36 mouse cellular contexts compared by ENCODE assay signal in the genomic region with DNA sequence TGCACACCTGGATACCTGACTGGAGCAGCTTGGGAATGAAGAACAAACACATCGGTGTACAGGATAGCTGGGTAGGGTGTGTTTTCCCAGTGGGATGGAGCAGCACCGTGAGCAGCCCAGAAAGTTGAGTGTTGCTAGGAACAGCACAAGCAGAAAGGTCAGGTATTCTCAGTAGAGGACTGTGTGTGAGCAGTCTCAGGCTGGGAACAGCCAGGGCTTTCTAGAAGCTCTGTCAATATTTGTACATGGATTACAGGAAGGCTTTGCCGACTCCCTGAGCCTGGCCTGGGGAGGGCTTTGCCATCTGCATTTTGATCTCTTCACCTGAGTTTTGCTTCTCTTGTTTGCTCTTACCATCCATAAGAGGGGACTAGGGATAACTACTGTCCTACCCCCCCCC. TPM values are rescaled to one million over a fixed set of nuclear protein-coding genes. Genes with fewer than 3 reads are reported as not detected.
DNase-seq lines count a peak whose midpoint lies in the region; ATAC-seq and TF ChIP-seq lines count a peak whose summit lies in the region.
"Had no signal": no experiment of that assay in that cellular context is flagged by ENCODE, and none has a peak within 500 bp of the region (broad histone marks: within the 10 kb centered on the region; RNA-seq: fewer than 3 reads in every experiment).

No protein-coding gene starts in this region.

- no peaks in the 10 kb centered on the region for H3K9me3 ChIP-seq in lung, embryonic 14.5 days (ENCODE audit: low read depth, low read length)
- no peaks in the 10 kb centered on the region for H3K9me3 ChIP-seq in midbrain, embryonic 11.5 days (ENCODE audit: control insufficient read depth, low read length)
- no peaks in the 10 kb centered on the region for H3K9me3 ChIP-seq in midbrain, embryonic 13.5 days
- no peaks in the 10 kb centered on the region for H3K9me3 ChIP-seq in stomach, embryonic 15.5 days
- H3K9me3 ChIP-seq: embryonic facial prominence, embryonic 10.5 days; embryonic facial prominence, embryonic 15.5 days; forebrain, embryonic 12.5 days; heart, embryonic 12.5 days; limb, embryonic 12.5 days; midbrain, embryonic 15.5 days; neural tube, embryonic 15.5 days had no signal

- peak; percentile 76; the same call in 1 of the 2 replicates for ATAC-seq in lung, embryonic 14.5 days (ENCODE audit: insufficient read depth)
- peak; percentile 35; the same call in 1 of the 2 replicates for ATAC-seq in midbrain, embryonic 11.5 days (ENCODE audit: low FRiP score)
- no peak for ATAC-seq in midbrain, embryonic 13.5 days
- peak; percentile 93 for ATAC-seq in stomach, embryonic 15.5 days (ENCODE audit: insufficient read depth, low FRiP score, low read depth)
- ATAC-seq: forebrain, postnatal 0 days; midbrain, embryonic 15.5 days had no signal

- TF ChIP-seq CTCF in lung, embryonic 14.5 days (IDR thresholded peaks at IDR 0.05; ENCODE audit: low read depth), result no peak

- WGBS in lung, embryonic 14.5 days, result 62% methylated on average over 3 of the region's 3 CpGs
- WGBS in midbrain, embryonic 11.5 days, result 70% methylated on average over 3 of the region's 3 CpGs
- WGBS in midbrain, embryonic 13.5 days, result 76% methylated on average over 3 of the region's 3 CpGs
- 57% methylated on average over 3 of the region's 3 CpGs for WGBS in stomach, embryonic 15.5 days

- intact Hi-C loops in heart, postnatal 10 days (cut with DNase I), result no loop called here

- H3K4me1 ChIP-seq in lung, embryonic 14.5 days (ENCODE audit: insufficient read depth), result no peaks in the 10 kb centered on the region
- H3K4me1 ChIP-seq in midbrain, embryonic 11.5 days (ENCODE audit: control insufficient read depth, insufficient read depth, low read length), result no peaks in the 10 kb centered on the region
- H3K4me1 ChIP-seq in midbrain, embryonic 13.5 days (replicated peaks), result no peaks in the 10 kb centered on the region
- H3K4me1 ChIP-seq in stomach, embryonic 15.5 days, result no peaks in the 10 kb centered on the region
- H3K4me1 ChIP-seq: embryonic facial prominence, embryonic 10.5 days; embryonic facial prominence, embryonic 15.5 days; forebrain, embryonic 12.5 days; heart, embryonic 12.5 days; limb, embryonic 12.5 days; midbrain, embryonic 15.5 days; neural tube, embryonic 15.5 days had no signal

- DNase-seq in lung, embryonic 14.5 days, result peak; percentile 42
- no peak for DNase-seq in lung, postnatal 25 days (ENCODE audit: low spot score)
- DNase-seq in midbrain, embryonic 11.5 days (ENCODE audit: low spot score, missing footprints), result no peak
- no peak for DNase-seq in kidney, postnatal 4 days
- DNase-seq in heart, postnatal 10 days, result no peak
- DNase-seq: adrenal gland, postnatal 36 days; cerebellum, adult 2 months; cerebellum, postnatal 14 days; forebrain, postnatal 0 days; heart, adult 2 months; kidney, adult 8-10 months; right cerebral cortex, postnatal 25 days; thymus, postnatal 4 days had no signal

- H3K27me3 ChIP-seq in lung, embryonic 14.5 days (ENCODE audit: insufficient read depth, low read length), result no peaks in the 10 kb centered on the region
- no peaks in the 10 kb centered on the region for H3K27me3 ChIP-seq in midbrain, embryonic 11.5 days (ENCODE audit: control insufficient read depth, insufficient read depth, low read length)
- H3K27me3 ChIP-seq in midbrain, embryonic 13.5 days, result no peaks in the 10 kb centered on the region
- H3K27me3 ChIP-seq in stomach, embryonic 15.5 days (replicated peaks), result no peaks in the 10 kb centered on the region
- H3K27me3 ChIP-seq: embryonic facial prominence, embryonic 15.5 days; forebrain, embryonic 12.5 days; limb, embryonic 12.5 days; midbrain, embryonic 15.5 days; neural tube, embryonic 15.5 days had no signal

- no peaks in the 10 kb centered on the region for H3K36me3 ChIP-seq in lung, embryonic 14.5 days (ENCODE audit: insufficient read depth)
- H3K36me3 ChIP-seq in midbrain, embryonic 11.5 days (ENCODE audit: control insufficient read depth, insufficient read depth, low read length), result no peaks in the 10 kb centered on the region
- H3K36me3 ChIP-seq in midbrain, embryonic 13.5 days, result no peaks in the 10 kb centered on the region
- no peaks in the 10 kb centered on the region for H3K36me3 ChIP-seq in stomach, embryonic 15.5 days
- H3K36me3 ChIP-seq: embryonic facial prominence, embryonic 10.5 days; embryonic facial prominence, embryonic 15.5 days; forebrain, embryonic 12.5 days; heart, embryonic 12.5 days; limb, embryonic 12.5 days; midbrain, embryonic 15.5 days; neural tube, embryonic 15.5 days had no signal

- H3K27ac ChIP-seq in lung, embryonic 14.5 days (ENCODE audit: low read depth), result peak overlapping the region; percentile 30; the same call in 1 of the 2 replicates
- H3K27ac ChIP-seq in midbrain, embryonic 11.5 days (ENCODE audit: low read depth, low read length), result no peak overlapping the region
- no peak overlapping the region for H3K27ac ChIP-seq in midbrain, embryonic 13.5 days
- peak overlapping the region; percentile 44; the same call in 1 of the 2 replicates for H3K27ac ChIP-seq in stomach, embryonic 15.5 days
- H3K27ac ChIP-seq: embryonic facial prominence, embryonic 10.5 days; embryonic facial prominence, embryonic 15.5 days; forebrain, embryonic 12.5 days; heart, adult 2 months; hindbrain, embryonic 14.5 days; kidney, postnatal 0 days; limb, embryonic 12.5 days; macrophage; midbrain, embryonic 15.5 days; neural tube, embryonic 15.5 days had no signal

- no peak overlapping the region for H3K4me2 ChIP-seq in lung, embryonic 14.5 days
- H3K4me2 ChIP-seq in midbrain, embryonic 11.5 days, result no peak overlapping the region
- H3K4me2 ChIP-seq in midbrain, embryonic 13.5 days (replicated peaks), result no peak overlapping the region
- H3K4me2 ChIP-seq in stomach, embryonic 15.5 days, result no peak overlapping the region
- H3K4me2 ChIP-seq: embryonic facial prominence, embryonic 15.5 days; forebrain, embryonic 12.5 days; heart, embryonic 12.5 days; hindbrain, embryonic 14.5 days; limb, embryonic 12.5 days; midbrain, embryonic 15.5 days; neural tube, embryonic 15.5 days had no signal

- no peak overlapping the region for H3K9ac ChIP-seq in lung, embryonic 14.5 days
- no peak overlapping the region for H3K9ac ChIP-seq in midbrain, embryonic 11.5 days (ENCODE audit: low read length)
- no peak overlapping the region for H3K9ac ChIP-seq in midbrain, embryonic 13.5 days (replicated peaks)
- H3K9ac ChIP-seq in stomach, embryonic 15.5 days, result no peak overlapping the region
- H3K9ac ChIP-seq: embryonic facial prominence, embryonic 15.5 days; forebrain, embryonic 12.5 days; forebrain, postnatal 0 days; heart, embryonic 12.5 days; hindbrain, embryonic 14.5 days; limb, embryonic 12.5 days; midbrain, embryonic 15.5 days; neural tube, embryonic 15.5 days had no signal

- no peak overlapping the region for H3K4me3 ChIP-seq in lung, embryonic 14.5 days (ENCODE audit: low read depth, low read length)
- no peak overlapping the region for H3K4me3 ChIP-seq in midbrain, embryonic 11.5 days (ENCODE audit: low read depth, low read length)
- no peak overlapping the region for H3K4me3 ChIP-seq in midbrain, embryonic 13.5 days (replicated peaks)
- H3K4me3 ChIP-seq in stomach, embryonic 15.5 days (replicated peaks), result no peak overlapping the region
- H3K4me3 ChIP-seq: embryonic facial prominence, embryonic 10.5 days; embryonic facial prominence, embryonic 15.5 days; forebrain, embryonic 12.5 days; heart, adult 2 months; heart, embryonic 12.5 days; limb, embryonic 12.5 days; midbrain, embryonic 15.5 days; neural tube, embryonic 15.5 days had no signal

RNA-seq across cellular contexts. Expression of a gene that starts 8.4 kb away (rescaled TPM):
- polyA plus RNA-seq in lung, embryonic 14.5 days (2014; fragmentation: Nextera tagmentation; extraction: Ambion mirVana), result 0.42 and 0.57 TPM in 2 replicates
- 0.11 TPM in 1 of 2 replicates, not detected in the other for polyA plus RNA-seq in midbrain, embryonic 11.5 days (2014; fragmentation: Nextera tagmentation; extraction: Ambion mirVana)
- not detected in 2 replicates for polyA plus RNA-seq in midbrain, embryonic 13.5 days (2015; fragmentation: Nextera tagmentation; extraction: Ambion mirVana)
- 0.12 and 0.15 TPM in 2 replicates for polyA plus RNA-seq in stomach, embryonic 15.5 days (2015; fragmentation: Nextera tagmentation; extraction: Ambion mirVana)
- not detected for total RNA-seq in heart, postnatal 10 days (2021)
- total RNA-seq: adrenal gland, postnatal 36 days; gastrocnemius, adult 8-10 months; gastrocnemius, postnatal 4 days; heart, adult 2 months; hematopoietic stem cell, adult 5-6 weeks; layer of hippocampus, adult 18-20 months; left cerebral cortex, adult 18-20 months; left cerebral cortex, postnatal 14 days; liver, adult 2 months; megakaryocyte-erythroid progenitor cell, adult 5-6 weeks; MEL had no signal
- polyA plus RNA-seq: cerebellum, adult 2 months; cortical plate, adult 2 months; embryonic facial prominence, embryonic 15.5 days; heart, adult 2 months; heart, postnatal 0 days; limb, embryonic 12.5 days; liver, adult 2 months; macrophage; midbrain, embryonic 15.5 days had no signal

RNA-seq across cellular contexts. Expression of a gene that starts 31.6 kb away (rescaled TPM):
- polyA plus RNA-seq in lung, embryonic 14.5 days (2014; fragmentation: Nextera tagmentation; extraction: Ambion mirVana), result 40.3 and 45.9 TPM in 2 replicates
- 20.6 and 21.6 TPM in 2 replicates for polyA plus RNA-seq in midbrain, embryonic 11.5 days (2014; fragmentation: Nextera tagmentation; extraction: Ambion mirVana)
- polyA plus RNA-seq in midbrain, embryonic 13.5 days (2015; fragmentation: Nextera tagmentation; extraction: Ambion mirVana), result 18.1 and 22.7 TPM in 2 replicates
- 79.6 and 86.8 TPM in 2 replicates for polyA plus RNA-seq in stomach, embryonic 15.5 days (2015; fragmentation: Nextera tagmentation; extraction: Ambion mirVana)
- total RNA-seq in heart, postnatal 10 days (2021), result 10 to 100 TPM; 46.3 to 47.5 TPM

RNA-seq across cellular contexts. Expression of a gene that starts 31.6 kb away (rescaled TPM):
- 13.8 and 14.4 TPM in 2 replicates for polyA plus RNA-seq in lung, embryonic 14.5 days (2014; fragmentation: Nextera tagmentation; extraction: Ambion mirVana)
- 3.4 and 4.3 TPM in 2 replicates for polyA plus RNA-seq in midbrain, embryonic 11.5 days (2014; fragmentation: Nextera tagmentation; extraction: Ambion mirVana)
- 0.99 and 1.5 TPM in 2 replicates for polyA plus RNA-seq in midbrain, embryonic 13.5 days (2015; fragmentation: Nextera tagmentation; extraction: Ambion mirVana)
- polyA plus RNA-seq in stomach, embryonic 15.5 days (2015; fragmentation: Nextera tagmentation; extraction: Ambion mirVana), result 14.9 and 18.4 TPM in 2 replicates
- total RNA-seq in heart, postnatal 10 days (2021), result 1 to 10 TPM; 2.8 to 3.2 TPM

RNA-seq across cellular contexts. Expression of a gene that starts 31.7 kb away (rescaled TPM):
- polyA plus RNA-seq in lung, embryonic 14.5 days (2014; fragmentation: Nextera tagmentation; extraction: Ambion mirVana), result 218 and 226 TPM in 2 replicates
- polyA plus RNA-seq in midbrain, embryonic 11.5 days (2014; fragmentation: Nextera tagmentation; extraction: Ambion mirVana), result 253 and 268 TPM in 2 replicates
- polyA plus RNA-seq in midbrain, embryonic 13.5 days (2015; fragmentation: Nextera tagmentation; extraction: Ambion mirVana), result 303 and 324 TPM in 2 replicates
- 288 and 301 TPM in 2 replicates for polyA plus RNA-seq in stomach, embryonic 15.5 days (2015; fragmentation: Nextera tagmentation; extraction: Ambion mirVana)
- 100 to 1,000 TPM; 195 to 202 TPM for total RNA-seq in heart, postnatal 10 days (2021)

RNA-seq across cellular contexts. Expression of a gene that starts 32.4 kb away (rescaled TPM):
- polyA plus RNA-seq in lung, embryonic 14.5 days (2014; fragmentation: Nextera tagmentation; extraction: Ambion mirVana), result 8.1 and 8.7 TPM in 2 replicates
- polyA plus RNA-seq in midbrain, embryonic 11.5 days (2014; fragmentation: Nextera tagmentation; extraction: Ambion mirVana), result 163 and 169 TPM in 2 replicates
- 341 and 349 TPM in 2 replicates for polyA plus RNA-seq in midbrain, embryonic 13.5 days (2015; fragmentation: Nextera tagmentation; extraction: Ambion mirVana)
- polyA plus RNA-seq in stomach, embryonic 15.5 days (2015; fragmentation: Nextera tagmentation; extraction: Ambion mirVana), result 10.2 and 12.4 TPM in 2 replicates
- 1 to 10 TPM in 1 of 2 experiments, under 1 TPM in 1; 0.57 to 1.4 TPM for total RNA-seq in heart, postnatal 10 days (2021)
- total RNA-seq: MEL had no signal

Comparison
In these comparisons a context has a peak if more than half of its experiments do, and no peak if none do; other contexts are left out.
1. H3K27ac ChIP-seq: peak in lung, embryonic 14.5 days (single experiment) and stomach, embryonic 15.5 days (single experiment); none in midbrain, embryonic 11.5 days (single experiment) and midbrain, embryonic 13.5 days (single experiment).